Comparison of ENCODE assay signal across 10 mouse cellular contexts in the genomic region with DNA sequence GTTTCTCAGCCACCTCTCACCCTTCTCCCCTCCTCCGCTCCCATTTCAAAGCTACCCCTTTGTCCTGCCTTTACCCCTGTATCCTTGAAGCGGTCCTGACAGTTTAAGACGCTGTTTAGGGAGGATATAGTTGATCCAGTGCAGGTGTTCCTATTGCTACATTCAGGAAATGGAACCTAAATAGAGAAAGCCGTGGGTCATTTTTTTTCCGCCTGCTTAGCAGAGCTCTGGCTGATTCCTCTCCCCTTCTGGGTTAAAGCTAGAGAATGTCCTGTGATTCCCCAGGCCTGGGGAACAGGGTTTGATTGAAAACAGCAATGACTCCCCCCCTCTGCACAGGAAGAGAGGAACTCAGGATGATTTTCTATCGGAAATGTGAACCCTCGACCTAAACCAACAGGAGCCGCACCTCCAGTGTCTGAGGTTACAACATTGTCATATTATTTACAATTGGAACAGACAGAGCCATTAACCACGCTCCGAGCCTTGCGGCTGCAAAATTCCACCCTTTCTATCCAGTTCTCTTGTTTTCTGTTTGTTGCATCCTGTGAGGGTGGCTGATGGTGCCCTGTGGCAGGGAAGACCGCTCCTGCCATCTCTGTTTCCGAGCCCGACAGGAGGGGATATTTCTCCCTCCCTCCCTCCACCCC.
DNase-seq lines count a peak whose midpoint lies in the region; ATAC-seq and TF ChIP-seq lines count a peak whose summit lies in the region.
"Had no signal": no experiment of that assay in that cellular context is flagged by ENCODE, and none has a peak within 500 bp of the region (broad histone marks: within the 10 kb centered on the region; RNA-seq: fewer than 3 reads in every experiment).

No protein-coding gene starts in this region.

- no peaks in the 10 kb centered on the region for H3K79me2 ChIP-seq in myocyte (ENCODE audit: control insufficient read depth, insufficient read depth)

- peaks cover 17% of the 10 kb centered on the region; the same call in 1 of the 2 replicates for H3K4me1 ChIP-seq in intestine, embryonic 14.5 days (replicated peaks; ENCODE audit: control insufficient read depth, insufficient read depth, low read length)
- H3K4me1 ChIP-seq: liver, embryonic 15.5 days had no signal

- 11% methylated on average over 14 of the region's 14 CpGs for WGBS in intestine, embryonic 14.5 days

- no peak for TF ChIP-seq POLR2A in myocyte (IDR thresholded peaks at IDR 0.05; ENCODE audit: insufficient read length, low read depth)

- peak overlapping the region; percentile 9; the same call in 1 of the 2 replicates for H3K4me3 ChIP-seq in left cerebral cortex, adult 2 months
- peak overlapping the region; percentile 22 for H3K4me3 ChIP-seq in intestine, embryonic 14.5 days (ENCODE audit: low read depth, low read length)
- no peak overlapping the region for H3K4me3 ChIP-seq in myocyte
- H3K4me3 ChIP-seq: liver, embryonic 15.5 days had no signal

- no peak overlapping the region for H3ac ChIP-seq in myocyte (ENCODE audit: control insufficient read depth, insufficient read length)

- ATAC-seq in intestine, embryonic 14.5 days (replicated peaks; ENCODE audit: low FRiP score, low TSS enrichment, low read depth) = peak; percentile 73
- ATAC-seq: Patski had no signal

- intact Hi-C loops in left cerebral cortex, adult 2 months (cut with DNase I) = loop anchor here (10.0 kb wide), 1 partner anchor 92 kb away; no protein-coding TSS in a partner anchor
- intact Hi-C loops in left cerebral cortex, postnatal 36 days (cut with DNase I) = loop anchor here (10.0 kb wide), 1 partner anchor 92 kb away; no protein-coding TSS in a partner anchor
- intact Hi-C loops in gastrocnemius, postnatal 14 days (cut with DNase I; ENCODE audit: low total_unique reads) = loop anchor here (10.0 kb wide), 2 partner anchors 92 to 142 kb away; no protein-coding TSS in a partner anchor

- no peak overlapping the region for H3K27ac ChIP-seq in left cerebral cortex, adult 2 months
- H3K27ac ChIP-seq in intestine, embryonic 14.5 days (ENCODE audit: low read depth) = peak overlapping the region; percentile 52
- H3K27ac ChIP-seq: liver, embryonic 15.5 days had no signal

- no peaks in the 10 kb centered on the region for H3K36me3 ChIP-seq in intestine, embryonic 14.5 days (ENCODE audit: control insufficient read depth, insufficient read depth, low read length)
- no peaks in the 10 kb centered on the region for H3K36me3 ChIP-seq in myocyte (ENCODE audit: control insufficient read depth, insufficient read depth)
- H3K36me3 ChIP-seq: liver, embryonic 15.5 days had no signal

- no peaks in the 10 kb centered on the region for H3K9me3 ChIP-seq in intestine, embryonic 14.5 days (ENCODE audit: control insufficient read depth, low read length)
- H3K9me3 ChIP-seq: liver, embryonic 15.5 days had no signal

- H3K9ac ChIP-seq in intestine, embryonic 14.5 days (ENCODE audit: low read length) = peak overlapping the region; percentile 20; the same call in 1 of the 2 replicates
- H3K9ac ChIP-seq: liver, embryonic 15.5 days had no signal

- no peak for DNase-seq in left cerebral cortex, adult 2 months (ENCODE audit: extremely low spot score in 1 of 2, low spot score in 2 of 2)
- no peak for DNase-seq in left cerebral cortex, postnatal 36 days (ENCODE audit: low spot score in 2 of 2)
- peak; percentile 44 for DNase-seq in embryo, embryonic 9.5 days (ENCODE audit: extremely low spot score)
- peak; percentile 67 for DNase-seq in intestine, embryonic 14.5 days (ENCODE audit: low spot score)
- no peak for DNase-seq in left cerebral cortex, adult 18-20 months (ENCODE audit: low spot score in 2 of 2)
- no peak for DNase-seq in thymus, postnatal 25 days
- no peak for DNase-seq in gastrocnemius, postnatal 14 days

- no peaks in the 10 kb centered on the region for H3K27me3 ChIP-seq in intestine, embryonic 14.5 days (replicated peaks; ENCODE audit: control insufficient read depth, insufficient read depth, low read length)
- no peaks in the 10 kb centered on the region for H3K27me3 ChIP-seq in myocyte (ENCODE audit: control insufficient read depth, insufficient read depth, insufficient read length)

- no peak for TF ChIP-seq CTCF in left cerebral cortex, adult 2 months (IDR thresholded peaks at IDR 0.05)

- peak overlapping the region; percentile 58 for H3K4me2 ChIP-seq in intestine, embryonic 14.5 days (ENCODE audit: low read length)
- peak overlapping the region; percentile 45 for H3K4me2 ChIP-seq in myocyte (ENCODE audit: low read depth)
- H3K4me2 ChIP-seq: liver, embryonic 15.5 days had no signal

TF ChIP-seq in myocyte, 11 proteins besides CTCF, POLR2A, EP300 and RAD21:
- TF ChIP-seq USF1 (IDR thresholded peaks at IDR 0.05; ENCODE audit: low read depth) (no peak), TCF3 (IDR thresholded peaks at IDR 0.05; ENCODE audit: insufficient read length, low read depth) (no peak), POLR2AphosphoS2 (IDR thresholded peaks at IDR 0.05; ENCODE audit: insufficient read length, low read depth) (no peak), MAX (IDR thresholded peaks at IDR 0.05; ENCODE audit: low read depth) (no peak)
TF ChIP-seq in myocyte: peak in this region for 0.

Comparison
In these comparisons a context has a peak if more than half of its experiments do, and no peak if none do; other contexts are left out.
1. DNase-seq: peak in embryo, embryonic 9.5 days (single experiment) and intestine, embryonic 14.5 days (single experiment); none in left cerebral cortex, adult 2 months (0 of 2), left cerebral cortex, postnatal 36 days (0 of 2), left cerebral cortex, adult 18-20 months (0 of 2), thymus, postnatal 25 days (single experiment) and gastrocnemius, postnatal 14 days (single experiment).